Mouse (Mus musculus): ENCODE measurements at regions not wholly inside any gene's neighbourhood (a gene's known extent, or its start where the extent isn't known, plus 50 kb on each side); places are given as distances from the start of the nearest gene placed in this dataset.

DNA sequence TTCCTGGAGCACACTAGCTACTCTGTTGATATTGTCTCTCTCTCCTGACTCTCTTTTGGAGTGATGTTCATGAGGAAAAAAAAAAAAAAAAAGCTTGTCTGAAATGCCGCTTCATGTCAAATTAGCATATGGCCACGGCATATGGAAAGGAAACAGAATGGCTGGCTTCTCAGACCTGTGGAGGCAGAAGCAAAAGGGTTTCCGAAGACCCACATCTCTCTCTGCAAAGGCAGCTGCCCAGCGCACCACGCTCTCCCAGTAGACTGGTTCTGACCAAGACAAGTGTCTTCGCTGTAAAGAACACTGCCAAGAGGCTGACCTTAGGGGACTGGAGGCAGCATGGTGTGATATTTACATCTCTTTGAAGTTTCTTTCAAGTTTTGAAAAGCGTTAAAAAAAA is 270.3 kb downstream of the Pdha2 start:
- 72% methylated on average over 7 of the region's 7 CpGs for WGBS
- H3K9ac ChIP-seq (replicated peaks; ENCODE audit: low read depth, low read length): no peak overlapping the region
- H3K9me3 ChIP-seq (replicated peaks; ENCODE audit: control insufficient read depth, low read length): no peaks in the 10 kb centered on the region
- DNase-seq (ENCODE audit: low spot score) (no peak), ATAC-seq (ENCODE audit: insufficient read depth, low read depth) (no peak)
- H3K36me3 ChIP-seq (replicated peaks; ENCODE audit: control insufficient read depth, insufficient read depth, low read length): no peaks in the 10 kb centered on the region
- H3K4me3 ChIP-seq (ENCODE audit: low read depth, low read length): no peak overlapping the region
- H3K4me1 ChIP-seq (ENCODE audit: control insufficient read depth, insufficient read depth): no peaks in the 10 kb centered on the region
- TF ChIP-seq EP300 (IDR thresholded peaks at IDR 0.05; ENCODE audit: low read depth): no peak
- H3K27me3 ChIP-seq (ENCODE audit: control insufficient read depth, insufficient read depth, low read length): no peaks in the 10 kb centered on the region
- no peak overlapping the region for H3K4me2 ChIP-seq (ENCODE audit: low read depth, low read length)
- no peak overlapping the region for H3K27ac ChIP-seq (ENCODE audit: low read depth)

DNA sequence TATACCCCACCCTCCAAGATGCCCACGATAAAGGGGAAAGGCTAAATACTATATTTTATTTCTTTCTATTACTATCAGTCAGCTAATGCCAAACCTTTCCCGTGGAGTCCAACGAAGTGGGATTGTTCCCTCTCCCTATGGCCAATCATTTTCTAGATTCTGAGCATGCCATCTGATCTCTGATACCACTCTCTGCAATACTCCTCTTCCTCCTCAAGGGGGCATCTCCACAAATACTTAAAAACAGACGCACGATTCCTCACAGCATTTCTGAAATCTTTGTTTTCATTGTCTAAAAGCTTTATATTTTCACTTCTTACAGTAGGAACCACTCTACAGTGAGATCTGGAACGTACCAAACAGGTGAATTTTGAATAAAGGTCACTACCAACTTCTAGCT is 270.8 kb downstream of the Pdha2 start:
- Histone ChIP-seq H3K27ac (ENCODE audit: low read depth) (no peak overlapping the region), H3K9ac (replicated peaks; ENCODE audit: low read depth, low read length) (no peak overlapping the region), H3K4me2 (ENCODE audit: low read depth, low read length) (no peak overlapping the region), H3K4me1 (ENCODE audit: control insufficient read depth, insufficient read depth) (no peaks in the 10 kb centered on the region), H3K4me3 (ENCODE audit: low read depth, low read length) (no peak overlapping the region), H3K27me3 (ENCODE audit: control insufficient read depth, insufficient read depth, low read length) (no peaks in the 10 kb centered on the region), H3K9me3 (replicated peaks; ENCODE audit: control insufficient read depth, low read length) (no peaks in the 10 kb centered on the region), H3K36me3 (replicated peaks; ENCODE audit: control insufficient read depth, insufficient read depth, low read length) (no peaks in the 10 kb centered on the region)
- ATAC-seq (ENCODE audit: insufficient read depth, low read depth): no peak
- WGBS: 78% methylated on average over 6 of the region's 6 CpGs
- no peak for TF ChIP-seq EP300 (IDR thresholded peaks at IDR 0.05; ENCODE audit: low read depth)
- no peak for TF ChIP-seq CTCF (IDR thresholded peaks at IDR 0.05; ENCODE audit: low read depth)
- DNase-seq (ENCODE audit: low spot score): no peak

DNA sequence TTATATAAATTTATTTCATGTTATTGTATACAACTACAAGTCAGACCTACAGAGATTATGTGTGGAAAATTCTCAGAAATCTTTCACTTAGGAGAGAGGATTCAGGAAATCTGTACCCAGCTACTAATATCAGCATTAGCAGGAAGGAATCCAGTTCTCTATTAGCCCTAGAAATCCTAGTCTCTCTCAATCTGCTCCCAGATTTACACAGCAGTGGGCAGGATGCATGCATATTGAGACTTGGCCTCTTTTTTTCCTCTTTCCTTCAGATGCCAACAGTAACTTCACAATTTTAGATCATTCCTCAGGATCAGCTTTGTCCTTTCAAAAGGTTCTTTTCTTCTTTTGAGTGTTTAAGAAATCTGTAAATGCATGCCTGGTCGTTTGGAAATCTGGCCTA is 279.0 kb downstream of the Pdha2 start:
- ATAC-seq (ENCODE audit: insufficient read depth, low read depth) (no peak), DNase-seq (ENCODE audit: low spot score) (no peak)
- H3K36me3 ChIP-seq (replicated peaks; ENCODE audit: control insufficient read depth, insufficient read depth, low read length): no peaks in the 10 kb centered on the region
- H3K9ac ChIP-seq (replicated peaks; ENCODE audit: low read depth, low read length): no peak overlapping the region
- 24% methylated on average over 1 of the region's 1 CpGs for WGBS
- H3K4me3 ChIP-seq (ENCODE audit: low read depth, low read length): no peak overlapping the region
- H3K27me3 ChIP-seq (ENCODE audit: control insufficient read depth, insufficient read depth, low read length): no peaks in the 10 kb centered on the region
- H3K4me2 ChIP-seq (ENCODE audit: low read depth, low read length): no peak overlapping the region
- H3K9me3 ChIP-seq (replicated peaks; ENCODE audit: control insufficient read depth, low read length): no peaks in the 10 kb centered on the region
- no peak overlapping the region for H3K27ac ChIP-seq (ENCODE audit: low read depth)
- no peak for TF ChIP-seq EP300 (IDR thresholded peaks at IDR 0.05; ENCODE audit: low read depth)
- no peak for TF ChIP-seq CTCF (IDR thresholded peaks at IDR 0.05; ENCODE audit: low read depth)
- H3K4me1 ChIP-seq (ENCODE audit: control insufficient read depth, insufficient read depth): no peaks in the 10 kb centered on the region

DNA sequence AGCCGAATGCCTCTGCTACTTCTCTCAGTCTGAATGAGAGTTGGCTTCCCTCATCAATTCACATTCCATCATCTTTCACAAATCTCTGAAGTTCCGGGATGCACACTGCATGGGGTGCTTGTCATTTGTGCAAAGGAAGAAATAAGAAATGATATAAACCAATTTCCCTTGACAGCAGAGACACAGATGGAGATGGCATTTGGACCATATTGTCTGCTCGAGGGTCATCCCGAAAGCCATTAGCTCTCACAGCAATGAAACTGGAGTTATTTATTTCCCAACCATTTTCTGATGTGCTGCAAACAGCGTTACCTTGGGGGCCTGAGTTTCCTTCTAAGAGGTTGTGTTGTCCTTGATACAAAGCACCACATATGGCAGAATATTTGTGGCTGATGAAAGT is 285.5 kb downstream of the Pdha2 start:
- Histone ChIP-seq H3K4me1 (ENCODE audit: control insufficient read depth, insufficient read depth) (no peaks in the 10 kb centered on the region), H3K9me3 (replicated peaks; ENCODE audit: control insufficient read depth, low read length) (no peaks in the 10 kb centered on the region), H3K9ac (replicated peaks; ENCODE audit: low read depth, low read length) (no peak overlapping the region), H3K36me3 (replicated peaks; ENCODE audit: control insufficient read depth, insufficient read depth, low read length) (no peaks in the 10 kb centered on the region), H3K4me3 (ENCODE audit: low read depth, low read length) (no peak overlapping the region), H3K27me3 (ENCODE audit: control insufficient read depth, insufficient read depth, low read length) (no peaks in the 10 kb centered on the region), H3K4me2 (ENCODE audit: low read depth, low read length) (no peak overlapping the region), H3K27ac (ENCODE audit: low read depth) (no peak overlapping the region)
- ATAC-seq (ENCODE audit: insufficient read depth, low read depth) (no peak), DNase-seq (ENCODE audit: low spot score) (no peak)
- WGBS: 82% methylated on average over 5 of the region's 5 CpGs
- no peak for TF ChIP-seq EP300 (IDR thresholded peaks at IDR 0.05; ENCODE audit: low read depth)
- TF ChIP-seq CTCF (IDR thresholded peaks at IDR 0.05; ENCODE audit: low read depth): no peak

DNA sequence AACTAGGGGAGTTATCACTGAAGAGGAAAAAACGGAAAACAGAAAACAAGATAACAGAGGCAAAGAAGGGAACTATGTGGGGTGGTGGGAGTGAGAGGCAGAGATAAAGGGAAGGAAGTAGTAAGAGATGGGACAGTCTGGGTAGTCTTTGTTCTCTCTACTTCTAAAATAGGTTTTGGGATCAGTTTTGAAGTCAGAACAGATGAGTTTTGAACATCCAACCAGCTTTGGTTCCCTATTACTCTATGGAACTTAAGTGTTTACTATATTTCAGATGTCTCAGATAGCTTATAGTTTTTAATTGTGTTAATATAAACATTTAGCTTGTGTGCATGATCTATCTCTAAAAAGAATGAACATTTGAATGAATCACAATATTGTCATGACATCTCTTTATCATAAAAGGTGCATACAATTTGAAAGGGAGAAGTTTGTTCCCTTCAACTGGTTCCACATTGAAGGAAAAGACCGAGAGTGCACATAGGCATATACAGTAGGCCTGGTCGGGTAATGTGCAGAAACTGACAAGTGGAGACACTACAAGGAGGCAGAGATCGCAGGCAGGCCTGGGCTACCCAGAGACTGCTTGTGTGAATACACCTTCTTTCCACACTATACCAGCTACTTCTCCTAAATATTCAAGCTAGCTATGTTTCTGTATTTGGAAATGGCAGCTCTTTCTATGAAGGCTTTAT is 335.8 kb downstream of the Pdha2 start:
- no peak overlapping the region for H3K4me2 ChIP-seq (ENCODE audit: low read depth, low read length)
- no peak for TF ChIP-seq EP300 (IDR thresholded peaks at IDR 0.05; ENCODE audit: low read depth)
- TF ChIP-seq CTCF (IDR thresholded peaks at IDR 0.05; ENCODE audit: low read depth): no peak
- no peak for DNase-seq (ENCODE audit: low spot score)

More for the DNA sequence above, 335.8 kb downstream of the Pdha2 start:
- Histone ChIP-seq H3K4me1 (ENCODE audit: control insufficient read depth, insufficient read depth) (no peaks in the 10 kb centered on the region), H3K4me3 (ENCODE audit: low read depth, low read length) (no peak overlapping the region), H3K27me3 (ENCODE audit: control insufficient read depth, insufficient read depth, low read length) (no peaks in the 10 kb centered on the region), H3K9ac (replicated peaks; ENCODE audit: low read depth, low read length) (no peak overlapping the region), H3K9me3 (replicated peaks; ENCODE audit: control insufficient read depth, low read length) (no peaks in the 10 kb centered on the region), H3K36me3 (replicated peaks; ENCODE audit: control insufficient read depth, insufficient read depth, low read length) (no peaks in the 10 kb centered on the region), H3K27ac (ENCODE audit: low read depth) (no peak overlapping the region)
- 59% methylated on average over 4 of the region's 4 CpGs for WGBS
- no peak for ATAC-seq (ENCODE audit: insufficient read depth, low read depth)
